Mouse (Mus musculus): ENCODE results near the gene Cybrd1. TPM values are rescaled to one million over a fixed set of nuclear protein-coding genes. Genes with fewer than 3 reads are reported as not detected.

Cybrd1 gene
- polyA plus RNA-seq, 1 experiment from 2014 or later: 8.2 TPM

DNA sequence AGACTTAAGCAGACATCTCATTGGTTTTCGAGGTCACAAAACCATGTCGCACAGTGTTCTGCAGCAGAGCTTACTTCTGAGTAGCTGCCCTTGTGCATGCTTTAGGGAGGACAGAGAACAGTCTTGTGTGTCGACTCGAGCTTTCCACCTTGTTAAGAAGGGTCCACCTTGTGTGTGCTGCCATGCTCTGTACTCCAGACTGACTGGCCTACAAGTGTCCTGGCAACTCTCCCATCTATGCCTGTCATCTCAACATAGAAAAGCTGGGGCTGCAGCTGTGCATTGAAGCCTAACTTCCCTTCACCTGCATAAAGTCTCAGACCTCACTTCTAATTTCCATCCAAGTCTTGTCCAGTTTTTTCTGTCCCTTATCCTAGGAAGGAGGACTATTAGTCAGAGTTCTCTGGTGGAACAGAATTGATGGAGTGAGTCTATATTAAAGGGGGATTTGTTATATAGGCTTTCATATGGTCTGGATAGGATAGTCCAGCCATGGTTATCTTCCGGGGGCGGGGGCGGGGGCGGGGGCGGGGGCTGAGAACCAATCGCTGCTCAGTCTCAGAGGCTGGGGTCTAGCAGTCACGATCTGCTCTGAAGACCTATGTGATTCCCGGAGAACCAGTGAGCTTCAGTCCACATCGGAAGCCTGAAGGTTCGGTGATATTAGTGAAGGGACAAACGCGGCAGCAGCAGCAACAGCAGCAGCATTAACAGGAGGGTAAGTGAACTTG is 42.0 kb downstream of the Cybrd1 start:
- Histone ChIP-seq H3K4me3 (no peak overlapping the region), H3K27me3 (no peaks in the 10 kb centered on the region), H3K4me2 (replicated peaks) (no peak overlapping the region), H3K9me3 (no peaks in the 10 kb centered on the region), H3K4me1 (peaks cover 4% of the 10 kb centered on the region; the same call in 1 of the 2 replicates), H3K36me3 (no peaks in the 10 kb centered on the region), H3K27ac (no peak overlapping the region), H3K9ac (no peak overlapping the region)
- WGBS: 86% methylated on average over 16 of the region's 16 CpGs
- ATAC-seq (ENCODE audit: low FRiP score, low read depth): no peak

DNA sequence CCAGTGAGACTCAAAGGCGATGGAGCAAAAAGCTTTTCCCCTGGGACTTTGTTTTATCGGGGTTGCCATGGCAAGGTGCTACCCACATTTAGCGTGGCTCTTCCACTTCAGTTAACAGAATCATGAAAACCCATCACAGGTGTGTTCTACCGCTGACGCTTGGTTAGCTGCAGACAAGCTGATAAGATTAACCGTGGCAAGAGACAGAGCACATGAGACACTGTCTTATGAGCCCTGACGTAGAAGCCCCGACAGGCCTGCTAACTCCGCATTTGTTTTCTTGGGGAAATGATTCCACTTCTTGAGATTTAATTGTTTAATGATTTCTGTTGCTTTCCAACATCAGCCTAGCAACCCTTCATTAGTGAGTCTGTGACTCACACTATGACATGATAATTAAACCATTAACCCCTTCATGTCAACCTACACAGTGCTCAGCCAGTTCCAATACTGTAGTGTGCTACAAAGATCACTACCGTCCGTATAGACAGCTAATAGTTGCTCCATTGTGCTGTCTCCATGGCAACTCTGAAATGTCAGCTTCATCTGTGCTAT is 42.7 kb downstream of the Cybrd1 start:
- no peak for ATAC-seq (ENCODE audit: low FRiP score, low read depth)
- H3K27ac ChIP-seq: no peak overlapping the region
- no peaks in the 10 kb centered on the region for H3K36me3 ChIP-seq
- no peaks in the 10 kb centered on the region for H3K27me3 ChIP-seq
- 76% methylated on average over 11 of the region's 11 CpGs for WGBS
- no peak overlapping the region for H3K4me3 ChIP-seq
- no peak overlapping the region for H3K4me2 ChIP-seq (replicated peaks)
- H3K4me1 ChIP-seq: peaks cover 4% of the 10 kb centered on the region; the same call in 1 of the 2 replicates
- H3K9me3 ChIP-seq: no peaks in the 10 kb centered on the region
- H3K9ac ChIP-seq: no peak overlapping the region

DNA sequence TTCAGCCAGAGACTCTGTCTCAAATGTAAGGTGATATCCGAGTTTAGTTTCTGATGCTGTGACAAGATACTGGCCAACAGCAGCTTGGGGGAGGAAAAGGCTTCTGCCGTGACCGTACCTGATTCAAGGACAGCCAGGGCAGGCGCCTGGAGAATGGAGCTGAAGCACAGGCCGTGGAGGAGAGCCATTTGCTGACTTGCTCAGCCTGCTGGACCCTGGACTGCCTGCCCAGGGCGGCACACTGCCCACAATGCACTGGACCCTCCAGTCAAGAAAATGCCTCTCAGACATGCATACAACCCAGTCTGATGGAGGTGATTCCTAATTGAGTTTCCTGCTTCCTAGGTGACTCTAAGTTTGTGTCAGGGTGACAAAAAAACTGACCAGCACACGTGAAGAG is 43.8 kb downstream of the Cybrd1 start:
- H3K27ac ChIP-seq: no peak overlapping the region
- no peak overlapping the region for H3K4me2 ChIP-seq (replicated peaks)
- H3K4me1 ChIP-seq: peaks cover 4% of the 10 kb centered on the region; the same call in 1 of the 2 replicates
- H3K4me3 ChIP-seq: no peak overlapping the region
- H3K9ac ChIP-seq: no peak overlapping the region
- no peaks in the 10 kb centered on the region for H3K27me3 ChIP-seq
- H3K36me3 ChIP-seq: no peaks in the 10 kb centered on the region
- WGBS: 87% methylated on average over 7 of the region's 7 CpGs
- no peaks in the 10 kb centered on the region for H3K9me3 ChIP-seq
- no peak for ATAC-seq (ENCODE audit: low FRiP score, low read depth)

DNA sequence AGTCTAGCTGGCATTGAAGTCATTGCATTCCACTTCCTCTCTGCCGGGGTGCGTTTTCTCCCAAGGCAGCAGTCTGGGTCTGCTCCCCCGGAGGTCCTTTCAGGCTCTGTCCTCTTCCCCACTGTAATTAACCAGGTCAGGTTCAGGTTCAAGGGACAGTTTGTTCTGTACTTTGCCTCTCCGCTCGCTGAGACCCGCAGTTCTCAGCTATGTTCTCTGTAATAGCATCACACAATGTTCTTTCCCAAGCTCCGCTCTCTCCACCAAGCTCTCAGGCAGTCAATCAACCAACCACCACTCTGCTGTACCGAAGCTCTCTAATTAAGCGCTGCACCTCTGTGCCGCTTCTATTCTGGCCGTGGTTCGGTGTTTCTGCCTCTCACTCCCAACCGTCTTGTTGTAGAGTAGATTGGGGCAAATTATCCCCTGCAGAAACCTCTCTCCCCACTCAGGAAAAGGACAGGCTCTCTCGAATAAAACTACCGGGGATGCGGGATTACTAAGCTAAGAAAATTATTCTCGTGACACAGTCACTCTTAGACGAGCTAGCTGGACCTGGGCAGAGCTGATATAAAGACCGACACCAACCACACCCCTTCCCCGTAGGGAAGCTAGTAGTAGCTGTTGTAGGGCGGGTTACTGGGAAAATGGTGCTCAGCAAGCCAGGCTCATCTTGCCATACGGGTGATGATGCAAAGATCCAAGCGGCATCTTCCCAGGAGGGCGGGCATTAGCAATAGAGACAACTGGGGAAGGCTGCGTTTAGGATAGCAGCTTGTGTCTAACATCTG is 45.3 kb downstream of the Cybrd1 start:
- no peak overlapping the region for H3K4me2 ChIP-seq (replicated peaks)
- no peak overlapping the region for H3K9ac ChIP-seq
- H3K4me3 ChIP-seq: no peak overlapping the region
- no peak for ATAC-seq (ENCODE audit: low FRiP score, low read depth)
- no peaks in the 10 kb centered on the region for H3K27me3 ChIP-seq
- peaks cover 4% of the 10 kb centered on the region; the same call in 1 of the 2 replicates for H3K4me1 ChIP-seq
- H3K9me3 ChIP-seq: no peaks in the 10 kb centered on the region
- H3K36me3 ChIP-seq: no peaks in the 10 kb centered on the region
- H3K27ac ChIP-seq: no peak overlapping the region
- 75% methylated on average over 25 of the region's 25 CpGs for WGBS

DNA sequence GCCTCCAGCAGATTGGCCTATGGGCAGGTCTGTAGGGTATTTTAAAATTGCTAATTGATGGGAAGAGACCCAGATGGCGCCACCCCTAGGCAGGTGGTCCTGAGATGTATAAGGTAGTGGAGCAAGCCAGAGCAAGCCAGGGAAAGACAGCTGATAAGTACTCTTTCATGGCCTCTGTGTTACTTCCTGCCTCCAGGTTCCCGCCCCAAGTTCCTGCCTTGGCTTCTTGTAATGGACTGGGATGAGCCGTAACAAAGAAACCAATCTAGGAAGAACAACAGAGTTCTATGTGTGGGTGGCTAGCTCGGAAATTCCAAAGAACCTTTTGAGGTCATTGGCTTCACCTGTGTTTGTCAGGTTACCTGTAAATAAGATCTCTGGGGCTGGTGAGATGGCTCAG is 49.5 kb downstream of the Cybrd1 start:
- 70% methylated on average over 4 of the region's 4 CpGs for WGBS
- no peak overlapping the region for H3K27ac ChIP-seq
- H3K9ac ChIP-seq: no peak overlapping the region
- peaks cover 4% of the 10 kb centered on the region; the same call in 1 of the 2 replicates for H3K4me1 ChIP-seq
- no peaks in the 10 kb centered on the region for H3K36me3 ChIP-seq
- no peaks in the 10 kb centered on the region for H3K9me3 ChIP-seq
- no peak overlapping the region for H3K4me3 ChIP-seq
- no peak overlapping the region for H3K4me2 ChIP-seq (replicated peaks)
- no peak for ATAC-seq (ENCODE audit: low FRiP score, low read depth)
- H3K27me3 ChIP-seq: no peaks in the 10 kb centered on the region

DNA sequence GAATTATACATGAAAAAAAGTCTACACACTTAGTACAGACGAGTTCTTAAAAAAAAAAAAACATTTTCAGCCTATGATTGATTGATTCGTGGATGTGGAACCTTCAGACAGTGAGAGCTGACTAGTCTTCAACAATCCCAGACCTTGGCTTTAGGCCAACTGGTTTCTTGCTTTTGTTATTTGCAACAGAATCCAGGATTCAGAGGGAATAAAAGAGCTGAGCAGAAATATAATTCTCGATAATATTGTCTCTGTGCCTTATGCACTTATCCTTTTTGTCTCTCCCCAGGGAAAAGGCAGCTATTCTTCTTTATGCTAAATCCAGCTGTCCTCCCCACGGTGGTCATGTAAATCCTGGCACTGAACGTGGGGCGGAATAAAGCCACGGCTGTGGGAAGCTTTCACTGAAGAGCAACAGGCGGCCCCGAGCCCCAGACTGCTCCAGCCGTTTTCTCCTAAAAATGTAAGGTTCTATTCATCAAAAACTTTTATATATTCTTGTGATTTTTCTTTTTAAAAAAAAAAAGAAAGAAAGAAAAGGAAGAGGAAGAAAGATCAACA is 50.8 kb downstream of the Cybrd1 start:
- Histone ChIP-seq H3K36me3 (no peaks in the 10 kb centered on the region), H3K27me3 (no peaks in the 10 kb centered on the region), H3K9me3 (no peaks in the 10 kb centered on the region), H3K4me2 (replicated peaks) (no peak overlapping the region), H3K4me3 (no peak overlapping the region), H3K9ac (no peak overlapping the region), H3K27ac (no peak overlapping the region), H3K4me1 (no peaks in the 10 kb centered on the region)
- ATAC-seq (ENCODE audit: low FRiP score, low read depth): no peak
- WGBS: 54% methylated on average over 10 of the region's 10 CpGs

DNA sequence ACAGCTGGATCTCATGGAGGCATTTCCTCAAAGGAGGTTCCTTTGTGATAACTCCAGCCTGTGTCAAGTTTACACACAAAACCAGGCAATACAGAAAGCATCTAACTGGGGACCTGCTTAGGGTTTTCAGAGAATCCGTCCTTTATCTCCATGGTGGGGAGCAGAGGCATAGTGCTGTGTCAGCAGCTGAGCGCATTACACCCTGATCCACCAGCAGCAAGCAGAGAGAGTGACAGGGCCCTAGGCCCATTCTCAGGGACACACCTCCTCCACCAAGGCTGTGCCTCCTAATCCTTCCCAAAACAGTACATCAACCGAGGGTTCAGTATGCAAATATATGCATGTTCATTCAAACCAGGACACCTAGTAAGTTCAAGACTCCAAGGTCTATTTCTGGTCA is 55.3 kb downstream of the Cybrd1 start:
- Histone ChIP-seq H3K9ac (no peak overlapping the region), H3K4me1 (no peaks in the 10 kb centered on the region), H3K4me3 (no peak overlapping the region), H3K9me3 (0 out of 2 replicates have a peak, but pooled peaks cover under 1% of the 10 kb centered on the region), H3K36me3 (no peaks in the 10 kb centered on the region), H3K27me3 (no peaks in the 10 kb centered on the region), H3K4me2 (replicated peaks) (no peak overlapping the region), H3K27ac (no peak overlapping the region)
- WGBS: 64% methylated on average over 3 of the region's 3 CpGs
- ATAC-seq (ENCODE audit: low FRiP score, low read depth): no peak

DNA sequence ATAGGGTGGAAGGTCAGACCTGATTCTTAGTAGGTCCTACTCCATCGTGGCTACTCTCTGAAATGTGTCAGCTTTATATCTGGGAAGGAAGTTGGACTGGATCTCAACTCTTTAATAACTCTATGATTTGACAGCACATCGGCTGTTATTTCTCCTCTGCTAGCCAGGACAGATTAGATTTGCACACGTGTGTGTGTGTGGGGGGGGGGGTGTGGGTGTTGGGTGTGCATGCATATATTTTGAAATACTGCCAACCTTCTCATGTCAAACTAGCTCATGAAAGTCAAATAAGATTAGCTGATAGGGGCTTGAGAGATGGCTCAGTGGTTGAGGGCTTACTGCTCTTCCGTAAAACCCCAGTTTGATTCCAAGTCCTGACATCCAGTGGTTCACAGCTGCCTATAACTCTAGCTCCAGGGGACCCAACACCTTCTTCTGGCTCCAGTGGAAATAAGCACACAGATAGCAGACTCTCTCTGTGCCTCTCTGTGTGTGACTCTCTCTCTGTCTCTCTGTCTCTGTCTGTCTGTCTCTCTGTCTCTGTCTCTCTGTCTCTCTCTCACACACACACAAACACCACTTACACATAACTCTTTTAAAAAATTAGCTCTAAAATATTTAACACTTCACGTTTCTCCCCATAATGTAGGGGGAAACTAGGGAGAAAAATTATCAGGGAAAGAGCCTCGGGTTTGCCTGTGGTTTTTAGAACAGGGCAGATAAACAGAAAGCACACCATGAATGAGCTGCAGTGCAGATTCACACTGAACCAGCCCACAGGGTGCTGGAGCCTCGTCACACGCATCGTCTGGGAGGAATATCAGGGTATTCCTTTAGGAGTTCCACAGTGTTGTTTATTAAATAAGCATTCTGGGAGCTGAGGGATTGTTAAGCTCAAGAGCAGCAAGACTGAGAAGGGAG is 58.9 kb downstream of the Cybrd1 start:
- H3K36me3 ChIP-seq: no peaks in the 10 kb centered on the region
- 0 out of 2 replicates have a peak, but pooled peaks cover 8% of the 10 kb centered on the region for H3K9me3 ChIP-seq
- no peak overlapping the region for H3K4me2 ChIP-seq (replicated peaks)
- peaks cover 12% of the 10 kb centered on the region; the same call in 1 of the 2 replicates for H3K4me1 ChIP-seq
- H3K27me3 ChIP-seq: no peaks in the 10 kb centered on the region
- no peak for ATAC-seq (ENCODE audit: low FRiP score, low read depth)
- no peak overlapping the region for H3K27ac ChIP-seq
- no peak overlapping the region for H3K4me3 ChIP-seq
- 60% methylated on average over 9 of the region's 9 CpGs for WGBS
- no peak overlapping the region for H3K9ac ChIP-seq

DNA sequence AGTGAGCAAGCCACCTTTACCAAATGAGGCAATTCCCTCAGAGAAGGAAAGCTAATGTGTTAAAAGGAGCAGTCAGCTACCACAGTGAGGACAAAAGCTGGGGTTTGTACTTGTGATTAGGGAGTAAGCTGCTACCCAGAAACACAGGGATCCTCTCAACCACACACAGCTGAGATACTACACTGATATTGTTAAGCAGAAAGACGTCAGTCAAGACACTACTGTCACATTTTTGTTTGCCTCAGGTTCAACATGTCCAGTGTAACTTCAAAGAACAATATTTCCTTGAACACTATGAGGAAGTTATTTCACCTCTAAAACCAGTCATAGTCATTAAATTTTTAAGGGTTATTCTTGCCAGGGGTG is 59.5 kb downstream of the Cybrd1 start:
- 0 out of 2 replicates have a peak, but pooled peaks cover 8% of the 10 kb centered on the region for H3K9me3 ChIP-seq
- H3K4me2 ChIP-seq (replicated peaks): no peak overlapping the region
- no peak for ATAC-seq (ENCODE audit: low FRiP score, low read depth)
- peaks cover 16% of the 10 kb centered on the region; the same call in 1 of the 2 replicates for H3K4me1 ChIP-seq
- 65% methylated on average over 1 of the region's 1 CpGs for WGBS
- H3K4me3 ChIP-seq: no peak overlapping the region
- no peaks in the 10 kb centered on the region for H3K36me3 ChIP-seq
- no peaks in the 10 kb centered on the region for H3K27me3 ChIP-seq
- H3K9ac ChIP-seq: no peak overlapping the region
- H3K27ac ChIP-seq: no peak overlapping the region

DNA sequence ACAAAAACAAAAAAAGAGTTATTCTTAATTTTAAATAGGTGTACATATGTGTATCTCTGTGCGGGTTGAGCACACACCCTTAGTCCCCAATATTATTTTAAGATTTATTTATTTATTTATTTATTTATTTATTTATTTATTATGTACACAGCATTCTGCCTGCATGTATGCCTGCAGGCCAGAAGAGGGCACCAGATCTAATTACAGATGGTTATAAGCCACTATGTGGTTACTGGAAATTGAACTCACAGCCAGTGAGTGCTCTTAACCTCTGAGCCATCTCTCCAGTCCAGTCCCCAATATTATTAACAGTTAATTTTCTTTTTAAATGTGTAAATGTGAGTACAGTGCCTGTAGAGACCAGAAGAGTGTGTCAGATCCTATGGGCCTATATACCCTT is 60.0 kb downstream of the Cybrd1 start:
- H3K36me3 ChIP-seq: no peaks in the 10 kb centered on the region
- no peak overlapping the region for H3K27ac ChIP-seq
- H3K9ac ChIP-seq: no peak overlapping the region
- no peak overlapping the region for H3K4me2 ChIP-seq (replicated peaks)
- WGBS: 97% methylated on average over 1 of the region's 1 CpGs
- no peaks in the 10 kb centered on the region for H3K27me3 ChIP-seq
- peaks cover 16% of the 10 kb centered on the region; the same call in 1 of the 2 replicates for H3K4me1 ChIP-seq
- 0 out of 2 replicates have a peak, but pooled peaks cover 8% of the 10 kb centered on the region for H3K9me3 ChIP-seq
- no peak overlapping the region for H3K4me3 ChIP-seq
- ATAC-seq (ENCODE audit: low FRiP score, low read depth): no peak

DNA sequence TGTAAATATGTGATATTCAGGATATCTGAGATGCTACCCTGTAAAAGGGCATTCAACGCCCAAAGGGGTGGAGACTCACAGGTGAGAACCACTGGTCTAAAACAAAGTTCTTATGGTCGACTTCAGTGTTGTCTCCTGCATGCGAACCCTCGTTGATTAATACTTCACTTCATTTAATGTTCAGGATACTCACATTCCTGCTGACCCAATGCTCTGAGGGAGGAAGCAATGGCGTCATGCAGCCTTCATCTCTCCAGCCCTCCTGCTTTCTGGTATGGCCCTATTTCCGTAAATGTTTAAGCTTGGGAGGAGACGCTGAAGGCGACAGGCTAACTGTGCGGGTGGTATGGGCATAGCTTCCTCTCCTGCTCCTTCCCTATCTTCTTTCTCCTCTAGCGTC is 62.0 kb downstream of the Cybrd1 start:
- H3K4me1 ChIP-seq: peaks cover 16% of the 10 kb centered on the region; the same call in 1 of the 2 replicates
- 0 out of 2 replicates have a peak, but pooled peaks cover 8% of the 10 kb centered on the region for H3K9me3 ChIP-seq
- H3K9ac ChIP-seq: no peak overlapping the region
- H3K27ac ChIP-seq: no peak overlapping the region
- no peak overlapping the region for H3K4me2 ChIP-seq (replicated peaks)
- no peaks in the 10 kb centered on the region for H3K27me3 ChIP-seq
- no peak for ATAC-seq (ENCODE audit: low FRiP score, low read depth)
- H3K36me3 ChIP-seq: no peaks in the 10 kb centered on the region
- 84% methylated on average over 10 of the region's 10 CpGs for WGBS
- H3K4me3 ChIP-seq: no peak overlapping the region

Data from limb, embryonic 13.5 days (tissue).